Mouse (Mus musculus) embryonic facial prominence, embryonic 13.5 days (tissue): ENCODE results near the gene Ammecr1. TPM values are rescaled to one million over a fixed set of nuclear protein-coding genes. Genes with fewer than 3 reads are reported as not detected.

Experiments
- ATAC-seq: fragments of 200-750 bp; cut with Nextera tagmentation; 2 replicates; pipeline ENCODE4 v1.8.0; 2017; ENCODE audit warnings: low read depth; ENCODE audit not compliant: insufficient number of reproducible peaks, insufficient read depth, low FRiP score, low TSS enrichment
- H3K27ac ChIP-seq: fragments of 300-500 bp; sonication (generic); 2 replicates; pipeline ENCODE4 v1.5.1; 2015; ENCODE audit warnings: moderate library complexity, mild to moderate bottlenecking, inconsistent platforms
- H3K27me3 ChIP-seq: fragments of 300-500 bp; sonication (generic); 2 replicates; pipeline ENCODE4 v1.6.1; 2015; ENCODE audit warnings: mild to moderate bottlenecking, inconsistent platforms
- H3K36me3 ChIP-seq: fragments of 300-500 bp; sonication (generic); 2 replicates; pipeline ENCODE4 v1.6.1; 2015; ENCODE audit warnings: mild to moderate bottlenecking, inconsistent platforms
- H3K4me1 ChIP-seq: fragments of 300-500 bp; sonication (generic); 2 replicates; pipeline ENCODE4 v1.6.1; 2015; ENCODE audit warnings: inconsistent platforms
- H3K4me2 ChIP-seq: fragments of 300-500 bp; sonication (generic); 2 replicates; pipeline ENCODE4 v1.6.1; 2015; ENCODE audit warnings: moderate library complexity, mild to moderate bottlenecking, inconsistent platforms
- H3K4me3 ChIP-seq: fragments of 300-500 bp; sonication (generic); 2 replicates; pipeline ENCODE4 v1.5.1; 2015; ENCODE audit warnings: mild to moderate bottlenecking, inconsistent platforms
- H3K9ac ChIP-seq: fragments of 300-500 bp; sonication (generic); 2 replicates; pipeline ENCODE4 v1.6.1; 2015; ENCODE audit warnings: mild to moderate bottlenecking, inconsistent platforms
- H3K9me3 ChIP-seq: fragments of 300-500 bp; sonication (generic); 2 replicates; pipeline ENCODE4 v1.6.1; 2016; ENCODE audit warnings: inconsistent platforms
- WGBS: fragments of 180-500 bp; shearing (Covaris S2); methylation state at CpG from one replicate; pipeline ENCODE4 v1.1.7; 2015; ENCODE audit warnings: mixed read lengths; 5-methylcytosine and 5-hydroxymethylcytosine counted together
- polyA plus RNA-seq: library from polyadenylated mRNA; unstranded; fragments of >200 nt; fragmentation: Nextera tagmentation; extraction: Ambion mirVana; gene quantifications from 2 replicates; pipeline ENCODE4 v1.2.1, GENCODE M21; 2015

The Ammecr1 gene
- 15.2 and 16.3 TPM in 2 replicates for polyA plus RNA-seq

DNA sequence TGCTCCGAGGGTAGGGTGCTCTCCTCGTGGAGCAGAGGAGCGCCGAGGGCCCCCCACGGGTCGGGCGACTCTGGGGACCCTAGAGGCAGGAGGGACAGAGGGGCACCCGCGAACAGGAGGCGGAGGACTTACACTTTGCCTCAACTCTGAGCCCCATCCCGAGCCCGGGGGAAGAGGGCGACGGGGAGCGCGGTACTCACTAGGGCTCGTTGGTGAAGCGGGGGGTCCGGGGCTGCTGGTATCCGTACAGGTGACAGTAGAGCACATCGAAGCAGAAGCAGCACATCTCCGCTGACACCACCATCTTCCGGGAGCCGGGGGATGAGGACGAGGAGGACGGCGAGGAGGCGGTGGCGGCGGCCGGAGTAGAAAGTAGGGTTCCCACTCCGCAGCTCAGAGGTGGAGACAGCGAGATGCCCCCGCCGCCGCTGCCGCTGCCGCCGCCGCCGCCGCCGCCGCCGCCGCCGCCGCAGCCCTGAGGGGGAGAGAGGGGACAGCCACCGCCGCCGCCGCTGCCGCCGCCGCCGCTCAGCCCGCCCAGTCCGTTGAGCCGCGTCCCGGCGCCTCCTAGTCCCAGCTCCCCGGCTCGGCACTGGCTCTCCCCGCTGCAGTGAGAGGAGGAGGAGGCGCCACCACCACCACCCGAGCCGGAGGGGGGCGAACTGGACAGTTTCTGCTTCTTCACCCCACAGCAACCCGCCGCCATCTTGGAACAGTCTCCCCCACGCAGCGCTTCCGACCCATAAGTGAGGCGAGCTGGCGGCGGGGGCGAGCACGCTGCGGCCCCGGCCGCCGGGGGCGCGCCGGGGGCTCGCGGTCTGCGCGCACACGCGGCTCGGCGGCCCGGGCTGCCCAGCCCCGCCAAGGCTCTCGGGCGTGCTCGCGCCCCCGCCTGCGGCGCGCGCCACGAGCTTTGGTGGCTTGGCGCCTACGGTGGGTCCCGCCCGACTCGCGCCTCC lies at the start of gene Ammecr1:
Ammecr1 (minus strand) TSS at position 721 of the 959 bp plus-strand sequence.
- ATAC-seq = peak; percentile 88
- Histone ChIP-seq H3K36me3 (no peaks in the 10 kb centered on the region), H3K4me3 (peak within 1 kb of the TSS; percentile 65), H3K4me2 (peak within 1 kb of the TSS; percentile 59), H3K9ac (peak within 1 kb of the TSS; percentile 80), H3K4me1 (no peaks in the 10 kb centered on the region), H3K27me3 (peaks cover 34% of the 10 kb centered on the region), H3K27ac (peak within 1 kb of the TSS; percentile 90), H3K9me3 (no peaks in the 10 kb centered on the region)
- WGBS = 22% methylated on average over 79 of the region's 112 CpGs

DNA sequence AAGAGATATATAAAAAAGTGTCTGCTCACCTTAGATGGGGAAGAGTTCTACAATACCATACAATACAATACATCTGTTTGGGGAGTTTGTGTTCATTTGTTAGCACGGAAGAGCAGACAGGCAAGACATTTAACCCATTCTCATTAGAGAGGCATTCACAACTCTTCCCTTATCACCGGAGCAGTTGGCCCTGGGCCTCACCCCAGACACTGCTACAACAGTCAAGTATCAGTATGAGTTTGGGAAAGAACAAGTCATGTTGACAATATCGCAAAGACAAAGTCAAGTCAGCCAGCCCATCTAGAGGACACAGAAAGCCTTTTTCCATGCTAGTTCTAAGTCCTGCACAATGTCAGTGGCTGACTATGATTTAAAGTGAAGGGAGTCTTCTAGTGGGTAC lies 47.6 kb upstream of the Ammecr1 start:
- Histone ChIP-seq H3K9me3 (no peaks in the 10 kb centered on the region), H3K4me1 (no peaks in the 10 kb centered on the region), H3K36me3 (no peaks in the 10 kb centered on the region), H3K4me3 (no peak overlapping the region), H3K27me3 (peaks cover 25% of the 10 kb centered on the region), H3K9ac (no peak overlapping the region), H3K27ac (no peak overlapping the region), H3K4me2 (no peak overlapping the region)
- ATAC-seq = no peak
- 82% methylated on average over 3 of the region's 3 CpGs for WGBS

DNA sequence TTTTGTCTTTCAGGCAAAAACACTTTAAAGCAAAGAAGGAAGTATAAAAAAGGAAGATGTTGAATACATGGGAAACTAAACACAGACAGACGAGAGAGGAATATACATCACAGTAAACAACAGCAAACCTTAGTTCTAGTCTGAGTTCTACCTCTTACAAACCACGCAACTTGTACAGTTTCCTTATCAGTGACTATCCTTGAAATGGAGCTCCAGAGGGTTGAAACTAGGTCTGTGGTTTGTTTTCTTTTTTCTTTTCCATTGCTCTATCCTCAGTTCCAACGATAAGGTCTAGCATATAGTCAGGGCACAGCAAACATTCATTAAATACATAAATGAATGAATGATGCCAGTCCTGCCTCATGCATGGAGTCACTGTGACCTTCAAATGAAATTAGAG lies 45.8 kb upstream of the Ammecr1 start:
- Histone ChIP-seq H3K4me1 (no peaks in the 10 kb centered on the region), H3K4me3 (no peak overlapping the region), H3K9ac (no peak overlapping the region), H3K27ac (no peak overlapping the region), H3K4me2 (no peak overlapping the region), H3K9me3 (no peaks in the 10 kb centered on the region), H3K27me3 (peaks cover 33% of the 10 kb centered on the region), H3K36me3 (no peaks in the 10 kb centered on the region)
- WGBS = 86% methylated on average over 3 of the region's 3 CpGs
- no peak for ATAC-seq

DNA sequence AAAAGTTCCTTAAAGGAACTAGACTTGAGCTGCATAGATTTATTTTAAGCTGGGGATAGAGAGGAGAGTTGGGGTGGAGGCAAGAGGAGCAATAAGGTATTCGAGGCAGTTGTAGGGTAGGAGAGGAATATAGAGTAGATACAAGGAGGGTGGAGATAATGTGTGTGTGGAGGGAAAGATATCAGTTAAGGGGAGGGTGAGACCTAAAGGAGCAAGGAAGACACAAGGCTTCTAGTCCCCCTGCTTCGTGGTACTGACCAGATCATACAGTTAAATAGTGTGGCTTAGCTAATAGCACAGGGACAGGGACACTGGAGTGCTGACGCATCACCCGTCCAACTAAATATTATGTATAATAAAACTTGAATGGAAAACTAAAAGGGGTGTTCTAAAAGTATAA lies 45.3 kb upstream of the Ammecr1 start:
- H3K9ac ChIP-seq = no peak overlapping the region
- peaks cover 30% of the 10 kb centered on the region for H3K27me3 ChIP-seq
- ATAC-seq = no peak
- no peaks in the 10 kb centered on the region for H3K4me1 ChIP-seq
- H3K4me2 ChIP-seq = no peak overlapping the region
- no peaks in the 10 kb centered on the region for H3K9me3 ChIP-seq
- no peaks in the 10 kb centered on the region for H3K36me3 ChIP-seq
- no peak overlapping the region for H3K27ac ChIP-seq
- WGBS = 75% methylated on average over 4 of the region's 4 CpGs
- H3K4me3 ChIP-seq = no peak overlapping the region

DNA sequence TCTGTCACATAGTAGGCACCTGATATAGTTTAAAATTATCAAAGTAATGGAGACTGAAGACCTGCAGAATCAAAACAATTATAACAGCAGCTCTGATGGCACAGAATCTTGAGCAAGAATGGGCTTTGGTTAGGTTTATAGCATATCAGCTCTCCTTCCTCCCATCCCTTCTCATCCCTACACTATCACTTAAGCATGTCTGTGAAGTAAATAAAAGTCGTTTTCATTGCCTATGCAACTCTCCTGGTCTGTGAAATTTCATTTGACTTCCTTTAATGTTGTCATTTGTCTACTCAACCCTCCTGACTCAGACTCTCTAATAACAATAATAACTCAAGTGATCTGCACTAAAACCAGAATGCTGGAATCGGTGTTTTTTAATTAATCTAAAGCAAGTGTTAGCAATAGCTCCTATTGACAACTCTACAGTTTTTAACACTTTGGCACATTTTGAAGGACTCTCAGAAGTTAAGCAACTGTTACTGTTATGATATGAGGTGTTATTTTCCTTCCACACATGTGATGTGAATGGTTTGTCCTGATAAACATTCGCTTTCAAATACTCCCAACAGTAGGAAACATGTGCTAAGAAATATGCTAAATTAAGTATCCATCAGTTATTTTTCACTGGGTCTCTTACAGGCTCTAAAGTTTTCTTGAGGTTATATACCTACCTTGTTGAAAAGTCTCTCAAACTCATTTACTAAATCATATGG lies 37.8 kb upstream of the Ammecr1 start:
- Histone ChIP-seq H3K27me3 (peaks cover 20% of the 10 kb centered on the region; the same call in 1 of the 2 replicates), H3K4me3 (no peak overlapping the region), H3K27ac (no peak overlapping the region), H3K36me3 (no peaks in the 10 kb centered on the region), H3K4me2 (no peak overlapping the region), H3K9ac (no peak overlapping the region), H3K4me1 (no peaks in the 10 kb centered on the region), H3K9me3 (no peaks in the 10 kb centered on the region)
- no peak for ATAC-seq
- WGBS = 76% methylated on average over 3 of the region's 3 CpGs

DNA sequence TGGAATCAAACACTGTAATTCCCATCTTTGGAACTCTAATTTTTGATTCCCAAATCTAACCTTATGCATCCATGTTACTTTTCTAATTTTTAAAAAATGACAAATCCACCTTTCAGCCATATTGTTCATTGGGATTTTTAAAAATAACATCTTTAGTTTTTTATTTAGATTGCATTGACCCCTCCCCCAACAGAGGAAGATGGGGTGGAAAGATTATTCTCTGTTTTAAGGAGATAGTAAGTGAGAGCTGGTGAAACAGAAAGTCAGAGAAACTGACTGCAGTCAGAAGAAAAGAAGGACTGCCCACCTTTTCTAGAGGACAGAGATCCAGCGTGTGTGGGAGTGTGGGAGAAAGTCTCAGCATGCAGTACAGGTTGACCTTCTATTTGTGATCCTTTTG lies 30.7 kb upstream of the Ammecr1 start:
- no peak for ATAC-seq
- WGBS = 82% methylated on average over 1 of the region's 1 CpGs
- no peak overlapping the region for H3K9ac ChIP-seq

DNA sequence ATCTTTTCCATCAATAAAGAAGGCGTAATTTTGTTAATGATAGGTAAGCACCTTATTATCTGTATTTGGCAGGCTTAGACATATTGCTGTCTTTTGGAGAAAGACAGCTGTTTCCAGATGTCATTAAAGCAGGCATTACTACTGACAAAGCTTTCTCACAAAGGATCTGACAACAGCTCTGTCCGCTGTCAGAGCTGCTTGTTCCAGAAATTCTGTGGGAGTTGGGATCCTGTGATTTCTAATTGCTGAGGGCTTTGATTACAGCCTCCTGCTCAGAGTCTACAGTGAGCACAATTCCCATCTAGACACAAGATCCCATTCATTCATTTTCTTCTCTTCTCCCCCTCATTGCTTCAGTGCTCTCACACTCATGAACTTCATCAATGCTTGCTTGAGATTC lies 28.0 kb upstream of the Ammecr1 start:
- Histone ChIP-seq H3K9ac (no peak overlapping the region), H3K9me3 (no peaks in the 10 kb centered on the region), H3K27ac (no peak overlapping the region), H3K4me3 (no peak overlapping the region), H3K27me3 (peaks cover 6% of the 10 kb centered on the region), H3K4me1 (no peaks in the 10 kb centered on the region), H3K4me2 (no peak overlapping the region), H3K36me3 (no peaks in the 10 kb centered on the region)
- ATAC-seq = no peak
- WGBS = 54% methylated on average over 2 of the region's 2 CpGs

More for the DNA sequence above, 30.7 kb upstream of the Ammecr1 start:
- Histone ChIP-seq H3K4me3 (no peak overlapping the region), H3K4me1 (no peaks in the 10 kb centered on the region), H3K27me3 (peaks cover 14% of the 10 kb centered on the region), H3K4me2 (no peak overlapping the region), H3K27ac (no peak overlapping the region), H3K36me3 (no peaks in the 10 kb centered on the region), H3K9me3 (no peaks in the 10 kb centered on the region)

DNA sequence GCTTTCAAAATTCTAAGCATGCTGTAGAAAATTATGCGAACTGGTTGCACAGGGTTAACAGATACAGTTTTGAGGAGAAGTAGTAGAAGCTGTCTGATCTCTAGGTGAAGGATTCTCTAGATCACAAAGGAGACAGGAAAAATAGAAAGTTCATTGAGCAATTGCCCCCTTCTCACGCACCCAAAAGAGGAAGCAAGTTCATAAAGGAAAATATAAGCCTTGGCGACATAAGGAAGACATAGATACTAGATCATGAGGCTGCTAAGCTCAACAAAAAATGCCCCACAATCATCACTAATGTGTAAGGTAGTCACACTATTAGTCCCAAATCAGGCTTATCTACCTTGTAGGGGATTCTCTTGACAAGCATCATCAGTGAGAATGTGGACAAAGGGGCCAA lies 17.6 kb upstream of the Ammecr1 start:
- 86% methylated on average over 3 of the region's 3 CpGs for WGBS
- Histone ChIP-seq H3K36me3 (no peaks in the 10 kb centered on the region), H3K4me2 (no peak overlapping the region), H3K4me3 (no peak overlapping the region), H3K27me3 (peaks cover 32% of the 10 kb centered on the region), H3K9me3 (no peaks in the 10 kb centered on the region), H3K27ac (no peak overlapping the region), H3K4me1 (no peaks in the 10 kb centered on the region), H3K9ac (no peak overlapping the region)
- no peak for ATAC-seq

DNA sequence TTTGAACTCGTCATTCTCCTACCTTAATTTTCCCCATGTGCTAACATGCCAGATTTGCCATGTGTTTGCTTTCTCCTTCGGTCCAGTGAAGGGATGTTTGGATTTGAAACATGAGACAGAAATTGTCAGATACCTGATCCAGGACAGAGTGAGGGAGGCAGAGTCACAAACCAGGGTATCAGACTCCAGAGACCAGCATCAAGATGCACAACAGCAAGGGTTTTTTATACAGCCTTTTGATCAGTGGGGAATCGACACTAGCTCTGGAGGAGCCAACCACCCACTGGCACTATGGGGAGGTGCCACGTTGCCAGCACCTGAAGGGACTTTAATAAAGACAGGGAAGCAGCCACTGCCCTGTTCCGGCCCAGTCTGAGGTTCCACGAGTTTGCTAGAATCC lies 17.1 kb upstream of the Ammecr1 start:
- Histone ChIP-seq H3K36me3 (no peaks in the 10 kb centered on the region), H3K9me3 (no peaks in the 10 kb centered on the region), H3K27ac (no peak overlapping the region), H3K4me3 (no peak overlapping the region), H3K27me3 (peaks cover 34% of the 10 kb centered on the region), H3K4me1 (no peaks in the 10 kb centered on the region), H3K4me2 (no peak overlapping the region), H3K9ac (no peak overlapping the region)
- no peak for ATAC-seq
- WGBS = 50% methylated on average over 6 of the region's 6 CpGs

DNA sequence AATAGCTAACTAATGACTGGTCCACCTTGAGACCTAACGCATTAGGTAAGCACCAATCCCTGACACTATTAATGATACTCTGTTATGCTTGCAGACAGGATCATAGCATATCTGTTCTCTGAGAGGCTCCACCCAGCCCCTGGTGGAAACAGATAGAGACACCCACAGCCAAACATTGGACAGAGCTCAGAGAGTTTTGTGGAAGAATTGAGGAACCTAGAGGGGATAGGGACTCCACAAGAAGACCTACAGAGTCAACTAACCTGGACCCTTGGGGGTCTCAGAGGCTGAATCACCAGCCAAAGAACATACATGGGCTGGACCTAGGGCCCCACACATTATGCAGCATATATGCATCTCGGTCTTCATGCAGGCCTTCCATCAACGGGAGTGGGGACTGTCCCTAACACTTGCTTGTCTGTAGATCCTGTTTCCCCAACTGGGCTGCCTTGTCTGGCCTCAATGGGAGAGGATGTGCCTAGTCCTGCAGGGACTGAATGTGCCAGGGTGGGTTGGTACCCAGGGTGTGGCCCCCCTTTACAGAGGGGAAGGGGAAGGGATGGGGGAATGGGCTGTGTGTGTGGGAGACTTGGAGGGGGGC lies 15.1 kb upstream of the Ammecr1 start:
- H3K27me3 ChIP-seq = peaks cover 24% of the 10 kb centered on the region
- no peaks in the 10 kb centered on the region for H3K4me1 ChIP-seq
- H3K9ac ChIP-seq = no peak overlapping the region
- no peak for ATAC-seq
- H3K36me3 ChIP-seq = no peaks in the 10 kb centered on the region
- H3K4me3 ChIP-seq = no peak overlapping the region
- no peak overlapping the region for H3K4me2 ChIP-seq
- H3K9me3 ChIP-seq = no peaks in the 10 kb centered on the region
- H3K27ac ChIP-seq = no peak overlapping the region
- WGBS = 97% methylated on average over 3 of the region's 3 CpGs

DNA sequence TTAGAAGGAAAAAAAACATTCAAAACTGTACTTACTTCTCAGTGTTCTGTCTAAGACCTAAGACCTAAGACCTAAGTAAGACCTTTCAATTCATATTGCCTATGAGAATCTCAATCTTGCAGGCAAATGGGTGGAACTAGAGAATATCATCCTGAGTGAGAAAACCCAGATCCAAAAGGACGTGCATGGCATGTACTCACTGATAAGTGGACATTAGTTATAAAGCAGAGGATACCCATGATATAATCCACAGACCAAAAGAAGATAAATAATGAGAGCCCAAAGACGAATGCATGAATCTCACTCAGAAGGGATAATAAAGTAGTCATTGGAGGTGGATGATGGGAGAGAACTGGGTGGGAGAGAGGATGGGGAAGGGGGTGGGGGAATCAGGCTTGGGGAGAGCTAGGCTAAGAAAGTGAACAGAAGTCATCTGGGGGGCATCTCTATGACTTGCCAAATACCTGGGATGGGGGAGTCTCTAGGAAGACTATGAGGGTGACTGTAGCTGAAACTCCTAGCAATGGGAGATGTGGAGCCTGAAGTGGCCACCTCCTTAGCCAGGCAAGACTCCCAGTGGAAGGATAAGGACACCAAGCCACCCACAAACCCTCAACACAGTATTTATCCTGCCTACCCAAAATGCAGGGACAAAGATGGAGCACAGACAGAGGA lies 14.5 kb upstream of the Ammecr1 start:
- H3K27me3 ChIP-seq = peaks cover 25% of the 10 kb centered on the region
- H3K9ac ChIP-seq = no peak overlapping the region
- H3K9me3 ChIP-seq = no peaks in the 10 kb centered on the region
- H3K4me1 ChIP-seq = no peaks in the 10 kb centered on the region
- no peak for ATAC-seq
- H3K27ac ChIP-seq = no peak overlapping the region
- no peak overlapping the region for H3K4me3 ChIP-seq
- H3K4me2 ChIP-seq = no peak overlapping the region
- WGBS = 74% methylated on average over 2 of the region's 2 CpGs
- H3K36me3 ChIP-seq = no peaks in the 10 kb centered on the region
